Mouse (Mus musculus) heart, embryonic 14.5 days (tissue): ENCODE measurements at regions not wholly inside any gene's neighbourhood (a gene's known extent, or its start where the extent isn't known, plus 50 kb on each side); places are given as distances from the start of the nearest gene placed in this dataset.

Experiments
- ATAC-seq: fragments of 200-750 bp; cut with Nextera tagmentation; 2 replicates; pipeline ENCODE4 v1.8.0; 2017; ENCODE audit warnings: low read depth, moderate TSS enrichment; ENCODE audit not compliant: insufficient number of reproducible peaks, insufficient read depth, low FRiP score
- H3K27ac ChIP-seq, 2 experiments: fragments of 200-500 bp in 1 of 2; fragments of 300-500 bp in 1 of 2; sonication (generic) in 1 of 2; replicated peaks in 1 of 2; 2 replicates each; pipeline ENCODE4 v1.5.1; 2012 to 2014; ENCODE audit warnings: low read depth in 2 of 2, low read length in 2 of 2, control low read depth in 1 of 2, mild to moderate bottlenecking in 1 of 2, mixed read lengths in 1 of 2; ENCODE audit not compliant: control insufficient read depth in 1 of 2, insufficient read depth in 1 of 2
- H3K27me3 ChIP-seq: fragments of 300-500 bp; sonication (generic); 2 replicates; pipeline ENCODE4 v1.6.1; 2014; ENCODE audit warnings: mild to moderate bottlenecking, low read length, control low read depth; ENCODE audit not compliant: control insufficient read depth, insufficient read depth
- H3K36me3 ChIP-seq: fragments of 300-500 bp; sonication (generic); 2 replicates; pipeline ENCODE4 v1.6.1; 2014; ENCODE audit warnings: mild to moderate bottlenecking, control low read depth, low read length, mixed read lengths; ENCODE audit not compliant: control insufficient read depth, insufficient read depth
- H3K4me1 ChIP-seq, 2 experiments: fragments of 200-500 bp in 1 of 2; fragments of 300-500 bp in 1 of 2; sonication (generic) in 1 of 2; 2 replicates each; pipeline ENCODE4 v1.6.1; 2012 to 2014; ENCODE audit warnings: low read length in 2 of 2, control low read depth in 1 of 2, mixed read lengths in 1 of 2; ENCODE audit not compliant: control insufficient read depth in 2 of 2, insufficient read depth in 2 of 2
- H3K4me2 ChIP-seq: fragments of 300-500 bp; sonication (generic); 2 replicates; pipeline ENCODE4 v1.6.1; 2014; ENCODE audit warnings: mild to moderate bottlenecking, low read length
- H3K4me3 ChIP-seq, 2 experiments: fragments of 200-500 bp in 1 of 2; fragments of 300-500 bp in 1 of 2; sonication (generic) in 1 of 2; 2 replicates each; pipeline ENCODE4 v1.5.1; 2012 to 2014; ENCODE audit warnings: low read length in 2 of 2, mild to moderate bottlenecking in 2 of 2, control low read depth in 1 of 2, low read depth in 1 of 2, moderate library complexity in 1 of 2; ENCODE audit not compliant: control insufficient read depth in 1 of 2, insufficient read depth in 1 of 2
- H3K9ac ChIP-seq: fragments of 300-500 bp; sonication (generic); 2 replicates; pipeline ENCODE4 v1.6.1; 2014; ENCODE audit warnings: mild to moderate bottlenecking, low read length
- H3K9me3 ChIP-seq: fragments of 300-500 bp; sonication (generic); 2 replicates; pipeline ENCODE4 v1.6.1; 2016; ENCODE audit warnings: low read length, control low read depth; ENCODE audit not compliant: control insufficient read depth
- WGBS: fragments of 180-500 bp; shearing (Covaris S2); extraction: QIAGEN DNeasy Blood & Tissue Kit; methylation state at CpG from one replicate; pipeline ENCODE4 v1.1.7; 2014; 5-methylcytosine and 5-hydroxymethylcytosine counted together

- Histone ChIP-seq H3K9ac (no peak overlapping the region), H3K27me3 (no peaks in the 10 kb centered on the region), H3K4me2 (no peak overlapping the region), H3K4me3 (no peak overlapping the region), H3K27ac (no peak overlapping the region), H3K4me1 (peaks cover 0 to 2% of the 10 kb centered on the region in 2 experiments; a peak in 2 of 4 replicates), H3K9me3 (no peaks in the 10 kb centered on the region), H3K36me3 (no peaks in the 10 kb centered on the region)
- WGBS = 65% methylated on average over 6 of the region's 6 CpGs
- ATAC-seq = no peak
These were observed 160.2 kb downstream of the Fndc1 start for GRCm38 (mm10) chr17:7666781-7667398.

DNA sequence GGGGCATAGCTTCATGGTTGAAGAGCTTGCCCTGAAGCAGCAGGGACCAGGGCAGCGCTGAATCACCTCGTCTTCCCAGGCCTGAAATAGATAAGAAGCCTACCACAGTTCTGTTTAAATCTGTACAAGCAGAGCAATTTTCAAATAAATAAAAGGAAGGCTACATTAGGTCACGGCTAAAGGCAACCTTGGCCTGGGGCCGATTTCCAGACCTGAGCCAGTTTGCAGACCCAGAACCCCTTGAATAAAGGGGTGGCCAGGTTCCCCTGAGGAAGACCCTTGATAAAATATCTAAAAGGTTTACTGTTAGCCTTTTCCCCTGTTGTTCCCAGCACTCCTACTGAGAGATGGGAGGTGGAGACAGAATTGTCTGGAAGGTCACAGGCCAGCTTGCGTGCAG lies 160.9 kb downstream of the Fndc1 start:
- peaks cover 0 to 2% of the 10 kb centered on the region in 2 experiments; a peak in 2 of 4 replicates for H3K4me1 ChIP-seq
- H3K4me2 ChIP-seq = no peak overlapping the region
- no peak overlapping the region for H3K27ac ChIP-seq
- 64% methylated on average over 5 of the region's 5 CpGs for WGBS
- H3K4me3 ChIP-seq = no peak overlapping the region
- H3K36me3 ChIP-seq = no peaks in the 10 kb centered on the region
- H3K9me3 ChIP-seq = no peaks in the 10 kb centered on the region
- no peak for ATAC-seq
- no peaks in the 10 kb centered on the region for H3K27me3 ChIP-seq
- no peak overlapping the region for H3K9ac ChIP-seq

- H3K27ac ChIP-seq = no peak overlapping the region
- no peak overlapping the region for H3K4me2 ChIP-seq
- ATAC-seq = no peak
- H3K36me3 ChIP-seq = no peaks in the 10 kb centered on the region
- no peak overlapping the region for H3K4me3 ChIP-seq
- H3K27me3 ChIP-seq = no peaks in the 10 kb centered on the region
- H3K9me3 ChIP-seq = no peaks in the 10 kb centered on the region
- no peak overlapping the region for H3K9ac ChIP-seq
- WGBS = 35% methylated on average over 3 of the region's 3 CpGs
- H3K4me1 ChIP-seq = peaks cover 0 to 2% of the 10 kb centered on the region in 2 experiments; a peak in 2 of 4 replicates
These were observed 161.4 kb downstream of the Fndc1 start for GRCm38 (mm10) chr17:7665686-7666085.

DNA sequence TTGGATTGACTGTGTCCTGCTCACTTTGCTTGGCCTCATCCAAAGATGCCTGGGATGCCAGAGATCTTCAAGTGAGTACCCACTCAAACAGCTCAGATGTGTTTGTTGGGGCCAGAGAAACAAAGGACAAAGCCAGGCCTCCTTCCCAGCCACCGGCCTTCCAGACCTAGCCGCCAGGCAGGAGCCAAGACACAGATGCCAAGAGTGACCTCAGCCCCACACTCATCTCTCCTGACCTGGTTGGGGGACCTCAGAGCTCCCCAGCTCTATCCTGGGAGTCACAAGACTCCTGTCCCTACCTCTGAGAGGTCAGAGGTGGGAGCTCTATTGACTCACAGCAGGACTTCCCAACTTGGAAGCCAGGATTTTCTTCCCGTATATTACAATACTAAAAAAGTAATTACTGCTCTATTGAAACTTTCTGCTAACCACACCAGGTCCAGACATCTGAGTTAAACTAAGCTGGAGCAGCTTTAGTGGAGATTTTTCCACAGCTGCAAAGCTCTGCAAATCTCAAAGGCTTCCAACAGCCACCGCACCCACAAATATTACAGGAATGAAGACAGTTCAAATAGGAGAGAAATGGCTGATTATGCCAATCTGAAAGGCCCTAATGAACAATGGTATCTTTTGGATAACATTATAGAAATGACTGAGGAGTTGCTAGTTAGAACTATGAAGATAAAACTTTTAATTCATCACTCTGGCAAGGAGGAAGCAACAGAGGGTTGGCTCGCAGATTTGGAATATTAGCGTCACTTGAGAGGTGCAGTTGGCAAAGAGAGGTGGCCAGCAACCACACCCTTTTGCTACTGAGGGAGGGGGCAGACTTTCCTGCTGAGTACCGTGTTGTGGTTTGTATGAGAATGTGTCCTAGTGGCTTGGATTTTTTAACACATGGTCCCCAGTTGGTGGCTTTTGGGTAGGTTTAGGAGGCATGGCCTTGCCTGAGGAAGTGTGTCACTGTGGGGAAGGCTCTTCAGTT lies 162.9 kb downstream of the Fndc1 start:
- Histone ChIP-seq H3K4me1 (peaks cover 0 to 2% of the 10 kb centered on the region in 2 experiments; a peak in 2 of 4 replicates), H3K9ac (no peak overlapping the region), H3K36me3 (no peaks in the 10 kb centered on the region), H3K9me3 (no peaks in the 10 kb centered on the region), H3K4me2 (no peak overlapping the region), H3K4me3 (no peak overlapping the region), H3K27ac (no peak overlapping the region), H3K27me3 (no peaks in the 10 kb centered on the region)
- 67% methylated on average over 7 of the region's 7 CpGs for WGBS
- no peak for ATAC-seq

- no peaks in the 10 kb centered on the region for H3K27me3 ChIP-seq
- H3K36me3 ChIP-seq = no peaks in the 10 kb centered on the region
- no peaks in the 10 kb centered on the region; a peak in 1 of 4 replicates for H3K4me1 ChIP-seq
- no peak overlapping the region for H3K4me2 ChIP-seq
- 57% methylated on average over 1 of the region's 1 CpGs for WGBS
- H3K9me3 ChIP-seq = no peaks in the 10 kb centered on the region
- H3K4me3 ChIP-seq = no peak overlapping the region
- no peak overlapping the region for H3K9ac ChIP-seq
- no peak for ATAC-seq
- no peak overlapping the region for H3K27ac ChIP-seq
These were observed 170.6 kb downstream of the Fndc1 start for GRCm38 (mm10) chr17:7656503-7656902.

DNA sequence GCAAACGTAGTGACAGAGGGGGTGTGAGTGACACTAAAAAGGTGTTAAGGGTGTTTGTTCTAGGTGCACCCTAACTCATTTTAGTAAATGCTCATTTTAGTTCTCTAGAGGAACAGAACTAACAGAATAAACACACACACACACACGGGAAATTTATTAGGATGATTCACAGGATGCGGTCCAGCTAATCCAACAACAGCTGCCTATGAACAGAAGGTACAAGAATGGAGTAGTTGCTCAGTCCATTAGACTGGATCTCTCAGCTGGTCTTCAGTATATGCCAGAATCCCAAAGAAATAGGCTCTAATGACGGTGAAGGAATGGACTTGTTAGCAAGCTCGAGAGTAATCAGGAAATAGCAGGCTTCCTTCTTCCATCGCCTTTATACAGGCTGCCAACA lies 171.1 kb downstream of the Fndc1 start:
- H3K4me3 ChIP-seq = no peak overlapping the region
- WGBS = 86% methylated on average over 6 of the region's 6 CpGs
- no peak for ATAC-seq
- no peak overlapping the region for H3K4me2 ChIP-seq
- H3K9ac ChIP-seq = no peak overlapping the region
- no peaks in the 10 kb centered on the region; a peak in 1 of 4 replicates for H3K4me1 ChIP-seq
- H3K27ac ChIP-seq = no peak overlapping the region
- no peaks in the 10 kb centered on the region for H3K9me3 ChIP-seq
- no peaks in the 10 kb centered on the region for H3K27me3 ChIP-seq
- H3K36me3 ChIP-seq = no peaks in the 10 kb centered on the region

GRCm38 (mm10) chr17:7654064-7654564 lies 173.0 kb downstream of the Fndc1 start:
- no peaks in the 10 kb centered on the region for H3K9me3 ChIP-seq
- WGBS = 37% methylated on average over 7 of the region's 7 CpGs
- H3K27me3 ChIP-seq = no peaks in the 10 kb centered on the region
- H3K4me3 ChIP-seq = no peak overlapping the region
- no peak overlapping the region for H3K4me2 ChIP-seq
- ATAC-seq = 0 out of 2 replicates have a peak, but pooled peaks have one; percentile 17
- H3K36me3 ChIP-seq = no peaks in the 10 kb centered on the region
- no peak overlapping the region for H3K27ac ChIP-seq
- no peak overlapping the region for H3K9ac ChIP-seq
- no peaks in the 10 kb centered on the region; a peak in 1 of 4 replicates for H3K4me1 ChIP-seq
